Mouse (Mus musculus) myocyte (in vitro differentiated cells): ENCODE data around the gene Cntnap1. TPM values are rescaled to one million over a fixed set of nuclear protein-coding genes. Genes with fewer than 3 reads are reported as not detected.
"Not testable (repeated sequence)": the region's sequence is repeated elsewhere in the genome, so short reads cannot be mapped to it uniquely, and the experiment has no call there.

Experiments used
- H3K27me3 ChIP-seq: one replicate; pipeline ENCODE4 v1.6.1; 2011; ENCODE audit not compliant: control insufficient read depth, insufficient read depth, insufficient read length
- H3K36me3 ChIP-seq: one replicate; pipeline ENCODE4 v1.6.1; 2011; ENCODE audit not compliant: control insufficient read depth, insufficient read depth
- H3K4me2 ChIP-seq: one replicate; pipeline ENCODE4 v1.6.1; 2011; ENCODE audit warnings: low read depth, control low read depth
- H3K4me3 ChIP-seq: one replicate; pipeline ENCODE4 v1.5.1; 2011; ENCODE audit warnings: mild to moderate bottlenecking, control low read depth, moderate library complexity
- H3K79me2 ChIP-seq: one replicate; pipeline ENCODE4 v1.6.1; 2011; ENCODE audit not compliant: control insufficient read depth, insufficient read depth
- H3ac ChIP-seq: one replicate; pipeline ENCODE4 v1.6.1; 2011; ENCODE audit not compliant: control insufficient read depth, insufficient read length
- CEBPB ChIP-seq: IDR thresholded peaks from 2 replicates; pipeline ENCODE4 v1.6.1; 2011; ENCODE audit warnings: mild to moderate bottlenecking, moderate library complexity; ENCODE audit not compliant: poor library complexity, insufficient read depth, severe bottlenecking
- E2F4 ChIP-seq: IDR thresholded peaks from one replicate; pipeline ENCODE4 v1.6.1; 2011; ENCODE audit warnings: mild to moderate bottlenecking, control low read depth, moderate library complexity; ENCODE audit not compliant: insufficient read depth
- MAX ChIP-seq: IDR thresholded peaks from one replicate; pipeline ENCODE4 v1.6.1; 2011; ENCODE audit warnings: low read depth, mild to moderate bottlenecking, control low read depth
- MYOD1 ChIP-seq, 3 experiments: IDR thresholded peaks; one replicate each; pipeline ENCODE4 v1.6.1; 2011; ENCODE audit warnings: control low read depth in 2 of 3, low read depth in 2 of 3, mild to moderate bottlenecking in 2 of 3, moderate library complexity in 1 of 3; ENCODE audit not compliant: insufficient read length in 2 of 3, control insufficient read depth in 1 of 3
- MYOG ChIP-seq, 3 experiments: IDR thresholded peaks; one replicate each; pipeline ENCODE4 v1.6.1; 2011; ENCODE audit warnings: control low read depth in 2 of 3, low read depth in 2 of 3, mild to moderate bottlenecking in 2 of 3; ENCODE audit not compliant: insufficient read length in 2 of 3, control insufficient read depth in 1 of 3, insufficient read depth in 1 of 3
- POLR2A ChIP-seq: IDR thresholded peaks from one replicate; pipeline ENCODE4 v1.6.1; 2011; ENCODE audit warnings: low read depth, mild to moderate bottlenecking, control low read depth, moderate library complexity; ENCODE audit not compliant: insufficient read length
- POLR2AphosphoS2 ChIP-seq: IDR thresholded peaks from one replicate; pipeline ENCODE4 v1.6.1; 2011; ENCODE audit warnings: low read depth, control low read depth; ENCODE audit not compliant: insufficient read length
- REST ChIP-seq: IDR thresholded peaks from one replicate; pipeline ENCODE4 v1.6.1; 2011; ENCODE audit warnings: mild to moderate bottlenecking, control low read depth, moderate library complexity; ENCODE audit not compliant: insufficient read depth, insufficient read length
- SRF ChIP-seq: IDR thresholded peaks from one replicate; pipeline ENCODE4 v1.6.1; 2011; ENCODE audit warnings: low read depth; ENCODE audit not compliant: control insufficient read depth, insufficient read length
- TCF12 ChIP-seq: IDR thresholded peaks from one replicate; pipeline ENCODE4 v1.6.1; 2011; ENCODE audit warnings: mild to moderate bottlenecking, control low read depth; ENCODE audit not compliant: poor library complexity, insufficient read depth, severe bottlenecking
- TCF3 ChIP-seq: IDR thresholded peaks from one replicate; pipeline ENCODE4 v1.6.1; 2011; ENCODE audit warnings: low read depth, control low read depth; ENCODE audit not compliant: insufficient read length
- USF1 ChIP-seq: IDR thresholded peaks from one replicate; pipeline ENCODE4 v1.6.1; 2011; ENCODE audit warnings: low read depth, mild to moderate bottlenecking, control low read depth, moderate library complexity
- polyA plus RNA-seq: library from polyadenylated mRNA; unstranded; fragments of >200 nt; fragmentation: generic; extraction: Trizol; gene quantifications from one replicate; pipeline ENCODE4 v1.2.1, GENCODE M21; 2012; ENCODE audit warnings: missing spikeins

Gene Cntnap1
- polyA plus RNA-seq, 1 experiment: 1.3 TPM

- Histone ChIP-seq H3ac (no peak overlapping the region), H3K4me2 (no peak overlapping the region), H3K79me2 (no peaks in the 10 kb centered on the region), H3K36me3 (no peaks in the 10 kb centered on the region), H3K27me3 (no peaks in the 10 kb centered on the region), H3K4me3 (no peak overlapping the region)
- TF ChIP-seq MYOG (IDR thresholded peaks at IDR 0.05; ENCODE audit: control insufficient read depth in 1 of 3, insufficient read depth in 1 of 3, insufficient read length in 2 of 3, low read depth in 2 of 3): no peak
- no peak for TF ChIP-seq POLR2AphosphoS2
- TF ChIP-seq MYOD1 (IDR thresholded peaks at IDR 0.05; ENCODE audit: control insufficient read depth in 1 of 3, insufficient read length in 2 of 3, low read depth in 2 of 3): no peak
- no peak for TF ChIP-seq CEBPB
- no peak for TF ChIP-seq TCF3
- no peak for TF ChIP-seq MAX
- no peak for TF ChIP-seq USF1
- TF ChIP-seq E2F4: no peak
- no peak for TF ChIP-seq REST
- no peak for TF ChIP-seq SRF
- no peak for TF ChIP-seq POLR2A
- no peak for TF ChIP-seq TCF12
Observed at GRCm38 (mm10) chr11:101151063-101151462, 19.3 kb upstream of the Cntnap1 start.

- Histone ChIP-seq H3K4me2 (no peak overlapping the region), H3K36me3 (no peaks in the 10 kb centered on the region), H3ac (no peak overlapping the region), H3K4me3 (no peak overlapping the region), H3K27me3 (no peaks in the 10 kb centered on the region), H3K79me2 (no peaks in the 10 kb centered on the region)
- no peak for TF ChIP-seq TCF12
- TF ChIP-seq MYOG (IDR thresholded peaks at IDR 0.05; ENCODE audit: control insufficient read depth in 1 of 3, insufficient read depth in 1 of 3, insufficient read length in 2 of 3, low read depth in 2 of 3): no peak
- TF ChIP-seq E2F4: no peak
- no peak for TF ChIP-seq MYOD1 (IDR thresholded peaks at IDR 0.05; ENCODE audit: control insufficient read depth in 1 of 3, insufficient read length in 2 of 3, low read depth in 2 of 3)
- TF ChIP-seq SRF: no peak
- no peak for TF ChIP-seq REST
- no peak for TF ChIP-seq POLR2A
- TF ChIP-seq CEBPB: no peak
- no peak for TF ChIP-seq TCF3
- TF ChIP-seq USF1: no peak
- TF ChIP-seq MAX: no peak
- TF ChIP-seq POLR2AphosphoS2: no peak
Observed at GRCm38 (mm10) chr11:101152825-101153224, 17.5 kb upstream of the Cntnap1 start.

GRCm38 (mm10) chr11:101154648-101155047, 15.7 kb upstream of the Cntnap1 start:
- TF ChIP-seq CEBPB (no peak), MYOD1 (IDR thresholded peaks at IDR 0.05; ENCODE audit: control insufficient read depth in 1 of 3, insufficient read length in 2 of 3, low read depth in 2 of 3) (no peak)
- Histone ChIP-seq H3K79me2 (no peaks in the 10 kb centered on the region), H3K36me3 (no peaks in the 10 kb centered on the region), H3K4me3 (no peak overlapping the region), H3K27me3 (no peaks in the 10 kb centered on the region), H3ac (no peak overlapping the region), H3K4me2 (no peak overlapping the region)

- Histone ChIP-seq H3K36me3 (no peaks in the 10 kb centered on the region), H3ac (no peak overlapping the region), H3K4me3 (no peak overlapping the region), H3K27me3 (no peaks in the 10 kb centered on the region), H3K79me2 (no peaks in the 10 kb centered on the region), H3K4me2 (no peak overlapping the region)
- no peak for TF ChIP-seq E2F4
- TF ChIP-seq POLR2AphosphoS2: no peak
- TF ChIP-seq MAX: no peak
- TF ChIP-seq MYOG (IDR thresholded peaks at IDR 0.05; ENCODE audit: control insufficient read depth in 1 of 3, insufficient read depth in 1 of 3, insufficient read length in 2 of 3, low read depth in 2 of 3): no peak
- no peak for TF ChIP-seq USF1
- no peak for TF ChIP-seq POLR2A
- no peak for TF ChIP-seq SRF
- TF ChIP-seq TCF12: no peak
- TF ChIP-seq TCF3: no peak
- TF ChIP-seq CEBPB: no peak
Observed at GRCm38 (mm10) chr11:101155151-101155550, 15.2 kb upstream of the Cntnap1 start.

GRCm38 (mm10) chr11:101155728-101156371, 14.5 kb upstream of the Cntnap1 start, which contains the start of gene Tubg2:
Gene Tubg2, plus strand, starts transcription at chr11:101155907.
- no peaks in the 10 kb centered on the region for H3K36me3 ChIP-seq
- H3K4me2 ChIP-seq: no peak within 1 kb of the TSS
- no peaks in the 10 kb centered on the region for H3K27me3 ChIP-seq
- TF ChIP-seq USF1: no peak
- TF ChIP-seq REST: no peak
- TF ChIP-seq MYOD1 (IDR thresholded peaks at IDR 0.05; ENCODE audit: control insufficient read depth in 1 of 3, insufficient read length in 2 of 3, low read depth in 2 of 3): no peak
- TF ChIP-seq MAX: no peak
- no peak for TF ChIP-seq SRF
- no peak for TF ChIP-seq POLR2AphosphoS2
- no peak for TF ChIP-seq MYOG (IDR thresholded peaks at IDR 0.05; ENCODE audit: control insufficient read depth in 1 of 3, insufficient read depth in 1 of 3, insufficient read length in 2 of 3, low read depth in 2 of 3)
- TF ChIP-seq TCF3: no peak
- TF ChIP-seq TCF12: no peak
- H3ac ChIP-seq: no peak within 1 kb of the TSS
- no peak within 1 kb of the TSS for H3K4me3 ChIP-seq
- no peaks in the 10 kb centered on the region for H3K79me2 ChIP-seq

GRCm38 (mm10) chr11:101160151-101160550, 10.2 kb upstream of the Cntnap1 start:
- not testable (repeated sequence) for H3K36me3 ChIP-seq, H3K27me3 ChIP-seq, H3K79me2 ChIP-seq, H3ac ChIP-seq, H3K4me3 ChIP-seq, H3K4me2 ChIP-seq

GRCm38 (mm10) chr11:101160981-101161505, 9.3 kb upstream of the Cntnap1 start:
- peaks cover 11% of the 10 kb centered on the region for H3K36me3 ChIP-seq
- H3K27me3 ChIP-seq, H3K4me3 ChIP-seq, H3K4me2 ChIP-seq, H3K79me2 ChIP-seq, H3ac ChIP-seq: not testable (repeated sequence)
